Mouse (Mus musculus) kidney, embryonic 14.5 days (tissue): ENCODE measurements around the gene Tmbim6. TPM values are rescaled to one million over a fixed set of nuclear protein-coding genes. Genes with fewer than 3 reads are reported as not detected.

Experiments
- ATAC-seq: fragments of 200-750 bp; cut with Nextera tagmentation; 2 replicates; pipeline ENCODE4 v1.8.0; 2017; ENCODE audit warnings: moderate number of reproducible peaks, mild to moderate bottlenecking, moderate TSS enrichment, moderate library complexity; ENCODE audit not compliant: low FRiP score, low TSS enrichment
- H3K27ac ChIP-seq: fragments of 300-500 bp; sonication (generic); 2 replicates; pipeline ENCODE4 v1.5.1; 2014; ENCODE audit warnings: low read depth, mild to moderate bottlenecking, low read length, moderate library complexity, mixed read lengths
- H3K27me3 ChIP-seq: fragments of 300-500 bp; sonication (generic); 2 replicates; pipeline ENCODE4 v1.6.1; 2014; ENCODE audit warnings: mild to moderate bottlenecking, low read length; ENCODE audit not compliant: control insufficient read depth, insufficient read depth
- H3K36me3 ChIP-seq: fragments of 300-500 bp; sonication (generic); 2 replicates; pipeline ENCODE4 v1.6.1; 2014; ENCODE audit warnings: low read length, mixed read lengths; ENCODE audit not compliant: control insufficient read depth, insufficient read depth
- H3K4me1 ChIP-seq: fragments of 300-500 bp; sonication (generic); 2 replicates; pipeline ENCODE4 v1.6.1; 2014; ENCODE audit warnings: low read length, mixed read lengths; ENCODE audit not compliant: control insufficient read depth, insufficient read depth
- H3K4me2 ChIP-seq: fragments of 300-500 bp; sonication (generic); replicated peaks from 2 replicates; pipeline ENCODE4 v1.6.1; 2014; ENCODE audit warnings: low read depth, mild to moderate bottlenecking, low read length
- H3K4me3 ChIP-seq: fragments of 300-500 bp; sonication (generic); 2 replicates; pipeline ENCODE4 v1.5.1; 2014; ENCODE audit warnings: mild to moderate bottlenecking, low read length
- H3K9ac ChIP-seq: fragments of 300-500 bp; sonication (generic); 2 replicates; pipeline ENCODE4 v1.6.1; 2014; ENCODE audit warnings: low read depth, mild to moderate bottlenecking, low read length, moderate library complexity
- H3K9me3 ChIP-seq: fragments of 300-500 bp; sonication (generic); 2 replicates; pipeline ENCODE4 v1.6.1; 2016; ENCODE audit warnings: low read length; ENCODE audit not compliant: control insufficient read depth
- WGBS: fragments of 180-500 bp; shearing (Covaris S2); extraction: QIAGEN DNeasy Blood & Tissue Kit; methylation state at CpG from one replicate; pipeline ENCODE4 v1.1.7; 2014; 5-methylcytosine and 5-hydroxymethylcytosine counted together
- polyA plus RNA-seq: library from polyadenylated mRNA; unstranded; fragments of >200 nt; fragmentation: Nextera tagmentation; extraction: Ambion mirVana; gene quantifications from 2 replicates; pipeline ENCODE4 v1.2.1, GENCODE M21; 2014

Gene Tmbim6
- polyA plus RNA-seq, 1 experiment from 2014 or later: 409 TPM

DNA sequence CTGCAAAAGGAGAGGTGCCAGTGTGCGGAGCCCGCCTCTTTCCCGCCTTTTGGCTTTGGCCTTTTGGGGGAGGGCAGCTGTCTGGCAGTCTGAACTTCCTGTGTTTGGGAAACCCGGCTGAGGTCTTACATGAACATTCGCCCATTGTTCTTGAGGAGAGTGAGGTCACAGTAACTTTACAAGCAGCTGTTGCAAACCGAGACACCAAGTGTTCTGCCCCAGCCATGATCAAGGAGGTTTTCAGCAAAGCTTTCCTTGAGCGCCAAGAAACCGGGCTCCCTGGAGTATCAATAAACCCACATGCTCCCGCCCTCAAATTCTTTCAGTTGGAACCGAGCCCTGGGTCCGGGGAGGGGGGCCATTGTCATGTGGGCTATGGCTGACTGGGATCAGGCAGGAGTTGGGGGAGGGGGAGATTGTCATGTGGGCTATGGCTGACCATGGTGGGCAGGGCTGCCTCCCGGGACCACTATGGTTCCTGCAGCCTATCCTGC lies 27.9 kb downstream of the Tmbim6 start:
- 1% methylated on average over 12 of the region's 12 CpGs for WGBS
- ATAC-seq: peak; percentile 69
- Histone ChIP-seq H3K36me3 (peaks cover 25% of the 10 kb centered on the region), H3K9ac (peak overlapping the region; percentile 3; the same call in 1 of the 2 replicates), H3K4me1 (peaks cover 20% of the 10 kb centered on the region), H3K27me3 (no peaks in the 10 kb centered on the region), H3K4me3 (no peak overlapping the region), H3K4me2 (peak overlapping the region; percentile 32), H3K27ac (peak overlapping the region; percentile 86), H3K9me3 (no peaks in the 10 kb centered on the region)

DNA sequence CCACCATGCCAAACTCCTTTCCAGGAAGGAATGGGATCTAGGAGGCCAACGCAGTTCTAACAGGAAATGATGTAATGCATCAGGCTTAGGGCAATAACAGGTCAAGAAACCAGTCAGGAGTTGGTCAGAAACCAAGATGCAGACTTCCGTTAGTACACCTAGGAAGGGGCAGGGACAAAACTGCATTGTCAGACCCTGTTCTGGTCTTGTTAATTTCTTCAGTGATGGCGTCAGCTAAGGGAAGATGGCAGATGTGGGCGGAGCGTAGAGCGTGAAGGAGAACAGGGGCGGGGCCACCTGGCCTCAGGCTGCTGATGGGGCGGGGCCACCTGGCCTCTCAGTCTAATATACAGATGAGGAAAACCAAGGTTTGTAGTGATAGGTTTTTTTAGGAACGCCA lies 28.5 kb downstream of the Tmbim6 start:
- 71% methylated on average over 9 of the region's 9 CpGs for WGBS
- peaks cover 31% of the 10 kb centered on the region for H3K36me3 ChIP-seq
- peak; percentile 13 for ATAC-seq

DNA sequence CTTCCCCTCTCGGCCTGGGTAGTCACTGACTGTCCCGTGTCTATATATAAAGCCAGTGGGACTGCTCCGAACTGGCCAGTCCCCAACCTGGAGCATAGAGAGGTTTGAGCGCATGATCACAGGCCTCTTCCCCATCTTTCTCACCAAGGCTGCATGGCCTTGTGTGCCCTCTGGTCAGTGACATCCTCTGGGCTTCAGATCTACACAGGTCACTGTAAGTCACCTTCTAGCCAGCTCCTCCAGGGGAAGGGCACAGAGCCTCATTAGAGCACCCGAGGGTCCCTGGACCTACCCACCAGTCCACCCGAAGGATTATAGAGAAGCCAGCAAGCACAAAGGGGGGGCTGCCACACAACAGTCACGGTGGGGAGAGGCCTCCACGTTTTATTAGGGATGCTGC lies 29.0 kb downstream of the Tmbim6 start:
- Histone ChIP-seq H3K9ac (no peak overlapping the region), H3K4me2 (no peak overlapping the region), H3K4me3 (no peak overlapping the region), H3K27ac (peak overlapping the region; percentile 86; the same call in 1 of the 2 replicates), H3K9me3 (no peaks in the 10 kb centered on the region), H3K4me1 (peaks cover 20% of the 10 kb centered on the region), H3K36me3 (peaks cover 36% of the 10 kb centered on the region), H3K27me3 (no peaks in the 10 kb centered on the region)
- 82% methylated on average over 8 of the region's 8 CpGs for WGBS
- ATAC-seq: no peak

More for the DNA sequence above, 28.5 kb downstream of the Tmbim6 start:
- Histone ChIP-seq H3K9ac (no peak overlapping the region), H3K4me3 (no peak overlapping the region), H3K4me2 (peak overlapping the region; percentile 32; the same call in 1 of the 2 replicates), H3K4me1 (peaks cover 20% of the 10 kb centered on the region), H3K27ac (peak overlapping the region; percentile 86), H3K27me3 (no peaks in the 10 kb centered on the region), H3K9me3 (no peaks in the 10 kb centered on the region)

DNA sequence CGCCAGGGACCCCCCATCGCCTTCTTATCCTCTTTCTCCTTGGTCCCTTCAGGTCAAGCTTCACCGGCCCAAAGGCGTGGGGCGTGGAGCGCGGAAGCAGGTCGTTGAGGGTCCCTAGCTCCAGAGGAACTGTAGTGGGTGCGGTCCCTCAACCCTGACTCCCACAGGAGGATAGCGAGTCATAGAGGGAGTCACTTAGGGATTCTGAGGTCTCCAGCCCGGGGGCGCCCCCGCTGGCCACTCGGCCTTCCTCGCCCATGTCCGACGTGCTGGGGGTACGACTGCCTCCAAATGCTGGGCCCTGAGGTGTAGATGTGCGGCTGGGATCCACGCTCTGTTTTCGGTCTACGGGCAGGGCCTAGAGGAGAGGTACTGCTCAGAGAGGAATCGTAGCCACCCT lies 29.9 kb downstream of the Tmbim6 start:
- 83% methylated on average over 23 of the region's 23 CpGs for whole genome bisulfite sequencing
- Histone ChIP-seq H3K27me3 (no peaks in the 10 kb centered on the region), H3K4me1 (peaks cover 20% of the 10 kb centered on the region), H3K4me3 (no peak overlapping the region), H3K9ac (no peak overlapping the region), H3K36me3 (peaks cover 45% of the 10 kb centered on the region), H3K4me2 (no peak overlapping the region), H3K27ac (no peak overlapping the region), H3K9me3 (no peaks in the 10 kb centered on the region)
- ATAC-seq: no peak

DNA sequence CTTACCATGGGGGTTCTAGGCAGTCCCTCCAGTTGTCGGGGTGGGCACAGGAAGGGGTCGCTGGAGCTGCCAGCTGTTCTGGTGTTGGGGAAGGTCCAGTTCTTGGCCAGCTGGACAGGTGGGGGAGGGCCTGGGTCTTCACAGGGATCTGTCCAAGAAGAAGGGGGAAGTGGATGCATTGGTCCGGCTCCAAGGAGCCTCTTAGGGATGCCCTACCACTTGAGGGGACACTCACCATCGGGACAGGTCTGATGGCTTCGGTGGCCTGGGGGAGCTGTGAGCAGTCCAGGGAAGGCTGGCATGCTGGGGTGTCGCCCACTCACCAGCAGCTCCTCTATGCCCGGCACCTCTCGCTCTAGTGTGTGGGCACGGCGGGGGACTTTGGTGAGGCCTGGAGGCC lies 30.4 kb downstream of the Tmbim6 start:
- H3K9me3 ChIP-seq: no peaks in the 10 kb centered on the region
- no peak overlapping the region for H3K4me2 ChIP-seq
- peaks cover 20% of the 10 kb centered on the region for H3K4me1 ChIP-seq
- no peaks in the 10 kb centered on the region for H3K27me3 ChIP-seq
- H3K4me3 ChIP-seq: no peak overlapping the region
- peaks cover 51% of the 10 kb centered on the region for H3K36me3 ChIP-seq
- H3K9ac ChIP-seq: no peak overlapping the region
- 90% methylated on average over 10 of the region's 10 CpGs for WGBS
- no peak overlapping the region for H3K27ac ChIP-seq
- no peak for ATAC-seq

DNA sequence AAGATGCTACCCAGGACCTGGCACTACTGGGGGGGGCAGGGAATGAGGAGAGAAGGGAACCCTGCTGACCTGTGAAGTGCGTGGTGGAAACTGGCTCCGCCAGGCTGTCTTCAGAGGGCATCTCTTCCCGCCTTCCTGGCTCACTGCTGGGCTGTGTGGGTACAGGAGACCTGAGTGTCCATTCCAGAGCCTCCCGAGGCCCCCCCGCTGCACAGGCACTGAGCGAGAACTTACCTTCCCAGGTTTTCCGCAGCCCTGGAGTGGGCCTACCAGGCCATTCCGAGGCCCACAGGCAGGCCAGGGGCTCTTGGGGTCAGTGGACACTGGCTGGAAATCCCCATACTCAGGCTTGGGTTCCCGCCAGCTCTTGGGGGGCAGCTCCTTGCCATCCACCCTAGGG lies 31.2 kb downstream of the Tmbim6 start:
- Histone ChIP-seq H3K27ac (no peak overlapping the region), H3K36me3 (peaks cover 58% of the 10 kb centered on the region), H3K4me2 (no peak overlapping the region), H3K4me3 (no peak overlapping the region), H3K9ac (no peak overlapping the region), H3K4me1 (peaks cover 20% of the 10 kb centered on the region), H3K27me3 (no peaks in the 10 kb centered on the region), H3K9me3 (no peaks in the 10 kb centered on the region)
- ATAC-seq: no peak
- WGBS: 85% methylated on average over 9 of the region's 9 CpGs

DNA sequence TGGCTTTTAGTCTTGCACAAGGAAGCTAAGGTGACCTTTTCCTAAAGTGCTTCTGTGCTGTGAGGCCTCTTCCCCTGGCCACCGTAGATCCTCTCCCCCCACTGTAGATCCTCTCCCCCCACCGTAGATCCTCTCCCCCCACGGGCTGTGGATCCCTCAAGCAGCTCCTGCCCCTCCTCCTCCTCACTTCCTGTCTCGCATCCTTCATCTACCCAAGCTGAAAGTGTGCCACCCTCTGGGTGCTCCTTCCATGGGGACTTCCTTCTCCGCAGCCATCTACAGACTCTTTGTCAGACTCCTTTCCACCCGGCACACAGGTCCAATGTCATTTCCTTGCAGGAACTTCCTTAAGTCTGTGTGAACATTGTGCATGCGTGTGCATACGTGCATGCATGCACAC lies 37.7 kb downstream of the Tmbim6 start:
- Histone ChIP-seq H3K4me1 (peaks cover 19% of the 10 kb centered on the region; the same call in 1 of the 2 replicates), H3K27ac (no peak overlapping the region), H3K36me3 (peaks cover 69% of the 10 kb centered on the region)

DNA sequence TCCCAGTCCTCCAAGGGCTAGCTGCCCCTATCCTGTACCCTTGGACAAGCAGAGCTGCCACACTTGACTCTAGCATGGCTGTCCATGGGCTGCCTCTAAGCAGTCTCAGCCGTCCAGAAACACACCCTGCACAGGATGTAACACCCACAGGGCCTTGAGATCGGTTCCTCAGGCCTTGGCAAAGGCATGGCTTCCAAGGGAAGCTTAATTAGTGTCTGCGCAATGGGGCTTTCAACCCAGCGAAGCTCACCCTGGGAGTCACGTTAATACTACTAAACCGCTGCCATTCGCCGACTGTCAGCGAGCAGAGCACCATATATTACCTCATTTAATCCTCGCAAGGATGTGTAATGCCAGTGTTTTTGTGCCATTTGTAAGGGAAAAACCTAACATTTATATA lies 38.4 kb downstream of the Tmbim6 start:
- no peak overlapping the region for H3K4me2 ChIP-seq
- peaks cover 62% of the 10 kb centered on the region for H3K36me3 ChIP-seq
- no peaks in the 10 kb centered on the region for H3K27me3 ChIP-seq
- H3K27ac ChIP-seq: no peak overlapping the region
- no peak overlapping the region for H3K9ac ChIP-seq
- ATAC-seq: no peak
- no peaks in the 10 kb centered on the region for H3K9me3 ChIP-seq
- peaks cover 22% of the 10 kb centered on the region for H3K4me1 ChIP-seq
- 86% methylated on average over 10 of the region's 10 CpGs for WGBS
- H3K4me3 ChIP-seq: no peak overlapping the region

More for the DNA sequence above, 37.7 kb downstream of the Tmbim6 start:
- no peaks in the 10 kb centered on the region for H3K9me3 ChIP-seq
- H3K4me3 ChIP-seq: no peak overlapping the region
- WGBS: 78% methylated on average over 8 of the region's 8 CpGs
- H3K9ac ChIP-seq: no peak overlapping the region
- no peaks in the 10 kb centered on the region for H3K27me3 ChIP-seq
- no peak overlapping the region for H3K4me2 ChIP-seq
- ATAC-seq: no peak

DNA sequence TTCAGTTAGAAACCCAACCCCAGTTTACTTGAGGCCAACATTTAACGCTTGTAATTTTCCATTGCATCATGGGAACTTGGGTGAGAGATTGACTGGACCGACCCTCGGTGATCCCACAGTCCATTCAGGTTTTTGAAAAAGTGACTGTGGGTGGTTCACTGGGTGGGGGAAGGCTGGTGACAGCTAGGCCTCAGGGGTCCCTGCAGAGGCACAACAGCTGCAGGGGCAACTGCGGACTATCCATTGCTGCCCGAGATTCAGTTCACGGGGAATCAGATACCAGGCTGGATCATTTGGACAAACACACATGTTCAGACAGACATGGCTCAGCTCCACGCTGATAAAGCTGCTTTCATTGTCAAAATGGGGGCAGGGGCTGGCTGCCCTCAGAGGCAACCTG lies 38.8 kb downstream of the Tmbim6 start:
- Histone ChIP-seq H3K9me3 (no peaks in the 10 kb centered on the region), H3K27ac (peak overlapping the region; percentile 9; the same call in 1 of the 2 replicates), H3K36me3 (peaks cover 58% of the 10 kb centered on the region), H3K9ac (no peak overlapping the region), H3K27me3 (no peaks in the 10 kb centered on the region), H3K4me1 (peaks cover 25% of the 10 kb centered on the region), H3K4me3 (no peak overlapping the region), H3K4me2 (no peak overlapping the region)
- WGBS: 66% methylated on average over 7 of the region's 7 CpGs
- ATAC-seq: no peak
